ENCODE assay signal across 12 mouse cellular contexts in genomic region chr5:122985276-122985675, GRCm38 (mm10). TPM values are rescaled to one million over a fixed set of nuclear protein-coding genes. Genes with fewer than 3 reads are reported as not detected.
DNase-seq lines count a peak whose midpoint lies in the region; ATAC-seq and TF ChIP-seq lines count a peak whose summit lies in the region.
"Had no signal": no experiment of that assay in that cellular context is flagged by ENCODE, and none has a peak within 500 bp of the region (broad histone marks: within the 10 kb centered on the region; RNA-seq: fewer than 3 reads in every experiment).

No protein-coding gene starts in this region.

- no peak for ATAC-seq in lung, embryonic 14.5 days (ENCODE audit: insufficient read depth)
- no peak for ATAC-seq in forebrain, postnatal 0 days
- no peak for ATAC-seq in midbrain, embryonic 15.5 days (replicated peaks)

- H3K9me3 ChIP-seq in heart, embryonic 10.5 days = no peaks in the 10 kb centered on the region
- no peaks in the 10 kb centered on the region for H3K9me3 ChIP-seq in lung, embryonic 14.5 days (ENCODE audit: low read depth, low read length)
- no peaks in the 10 kb centered on the region for H3K9me3 ChIP-seq in forebrain, postnatal 0 days (ENCODE audit: low read length)
- H3K9me3 ChIP-seq in midbrain, embryonic 15.5 days = no peaks in the 10 kb centered on the region
- H3K9me3 ChIP-seq: liver, embryonic 15.5 days had no signal

- no peak overlapping the region for H3K9ac ChIP-seq in lung, embryonic 14.5 days
- 0 out of 2 replicates have a peak overlapping the region, but pooled peaks have one; percentile 18 for H3K9ac ChIP-seq in forebrain, postnatal 0 days
- 0 out of 2 replicates have a peak overlapping the region, but pooled peaks have one; percentile 22 for H3K9ac ChIP-seq in midbrain, embryonic 15.5 days
- H3K9ac ChIP-seq: liver, embryonic 15.5 days had no signal

- no peak overlapping the region for H3K4me3 ChIP-seq in heart, embryonic 10.5 days
- H3K4me3 ChIP-seq in lung, embryonic 14.5 days (ENCODE audit: low read depth, low read length) = no peak overlapping the region
- H3K4me3 ChIP-seq in lung, adult 2 months (replicated peaks; ENCODE audit: extremely low read depth, low read depth, low read length) = no peak overlapping the region
- no peak overlapping the region for H3K4me3 ChIP-seq in forebrain, postnatal 0 days (ENCODE audit: low read depth, low read length)
- no peak overlapping the region for H3K4me3 ChIP-seq in midbrain, embryonic 15.5 days
- H3K4me3 ChIP-seq: liver, embryonic 15.5 days had no signal

- H3K27me3 ChIP-seq in heart, embryonic 10.5 days (ENCODE audit: insufficient read depth, poor library complexity, severe bottlenecking) = no peaks in the 10 kb centered on the region
- H3K27me3 ChIP-seq in lung, embryonic 14.5 days (ENCODE audit: insufficient read depth, low read length) = no peaks in the 10 kb centered on the region
- H3K27me3 ChIP-seq in forebrain, postnatal 0 days (ENCODE audit: insufficient read depth, low read length) = no peaks in the 10 kb centered on the region
- H3K27me3 ChIP-seq in midbrain, embryonic 15.5 days (replicated peaks) = no peaks in the 10 kb centered on the region

- peak overlapping the region; percentile 99 for H3K27ac ChIP-seq in heart, embryonic 10.5 days
- no peak overlapping the region for H3K27ac ChIP-seq in lung, embryonic 14.5 days (ENCODE audit: low read depth)
- no peak overlapping the region for H3K27ac ChIP-seq in forebrain, postnatal 0 days (ENCODE audit: low read depth, low read length)
- peak overlapping the region; percentile 41; the same call in 1 of the 2 replicates for H3K27ac ChIP-seq in midbrain, embryonic 15.5 days
- H3K27ac ChIP-seq: liver, embryonic 15.5 days had no signal

- 66% methylated on average over 3 of the region's 3 CpGs for WGBS in heart, embryonic 10.5 days
- WGBS in lung, embryonic 14.5 days = 72% methylated on average over 3 of the region's 3 CpGs
- WGBS in lung, adult 2 months = 90% methylated on average over 3 of the region's 3 CpGs
- 54% methylated on average over 3 of the region's 3 CpGs for WGBS in forebrain, postnatal 0 days
- WGBS in midbrain, embryonic 15.5 days = 29% methylated on average over 3 of the region's 3 CpGs

- no peak for TF ChIP-seq CTCF in lung, embryonic 14.5 days (IDR thresholded peaks at IDR 0.05; ENCODE audit: low read depth)
- TF ChIP-seq CTCF in lung, adult 2 months (IDR thresholded peaks at IDR 0.05; ENCODE audit: insufficient read depth, low read length) = no peak
- TF ChIP-seq CTCF in forebrain, postnatal 0 days (IDR thresholded peaks at IDR 0.05; ENCODE audit: low read depth) = no peak

- H3K4me1 ChIP-seq in heart, embryonic 10.5 days = peaks cover 36% of the 10 kb centered on the region
- H3K4me1 ChIP-seq in lung, embryonic 14.5 days (ENCODE audit: insufficient read depth) = no peaks in the 10 kb centered on the region
- peaks cover 4% of the 10 kb centered on the region; the same call in 1 of the 2 replicates for H3K4me1 ChIP-seq in lung, adult 2 months (ENCODE audit: control insufficient read depth, insufficient read depth, low read length)
- H3K4me1 ChIP-seq in forebrain, postnatal 0 days (ENCODE audit: insufficient read depth) = peaks cover 18% of the 10 kb centered on the region
- peaks cover 44% of the 10 kb centered on the region for H3K4me1 ChIP-seq in midbrain, embryonic 15.5 days

- intact Hi-C loops in heart, postnatal 36 days (cut with DNase I) = no loop called here

- peaks cover 23% of the 10 kb centered on the region for H3K36me3 ChIP-seq in heart, embryonic 10.5 days
- no peaks in the 10 kb centered on the region; the same call in 1 of the 2 replicates for H3K36me3 ChIP-seq in lung, embryonic 14.5 days (ENCODE audit: insufficient read depth)
- H3K36me3 ChIP-seq in forebrain, postnatal 0 days (ENCODE audit: insufficient read depth) = no peaks in the 10 kb centered on the region
- no peaks in the 10 kb centered on the region for H3K36me3 ChIP-seq in midbrain, embryonic 15.5 days (replicated peaks)
- H3K36me3 ChIP-seq: liver, embryonic 15.5 days had no signal

- DNase-seq in heart, embryonic 10.5 days (ENCODE audit: low spot score) = no peak
- no peak for DNase-seq in heart, postnatal 36 days
- no peak for DNase-seq in lung, embryonic 14.5 days
- DNase-seq in lung, adult 2 months = no peak
- no peak for DNase-seq in forebrain, postnatal 0 days
- DNase-seq in urinary bladder, adult 2 months (ENCODE audit: low spot score) = no peak
- DNase-seq in adrenal gland, postnatal 10 days = no peak
- DNase-seq: heart, adult 11 months; kidney, adult 11 months; layer of hippocampus, postnatal 36 days had no signal

- TF ChIP-seq POLR2A in lung, adult 2 months (IDR thresholded peaks at IDR 0.05; ENCODE audit: borderline replicate concordance, extremely low read depth, low read depth, low read length) = no peak

- H3K4me2 ChIP-seq in lung, embryonic 14.5 days = peak overlapping the region; percentile 100; the same call in 1 of the 2 replicates
- peak overlapping the region; percentile 8; the same call in 1 of the 2 replicates for H3K4me2 ChIP-seq in forebrain, postnatal 0 days (ENCODE audit: low read depth)
- no peak overlapping the region for H3K4me2 ChIP-seq in midbrain, embryonic 15.5 days
- H3K4me2 ChIP-seq: liver, embryonic 15.5 days had no signal

RNA-seq across cellular contexts. Expression of gene Kdm2b, which starts 4.3 kb away (rescaled TPM):
- 35.5 and 47.1 TPM in 2 replicates for polyA plus RNA-seq in heart, embryonic 10.5 days (2016; fragmentation: Nextera tagmentation; extraction: Ambion mirVana)
- 10 to 100 TPM; 16.6 to 19.0 TPM for total RNA-seq in heart, postnatal 36 days (2021)
- 38.5 and 46.7 TPM in 2 replicates for polyA plus RNA-seq in lung, embryonic 14.5 days (2014; fragmentation: Nextera tagmentation; extraction: Ambion mirVana)
- 16.6 and 20.1 TPM in 2 replicates for polyA plus RNA-seq in lung, adult 2 months (2012; rRNA removed)
- total RNA-seq in forebrain, postnatal 0 days (2014; rRNA removed) = 127 and 158 TPM in 2 replicates
- polyA plus RNA-seq in forebrain, postnatal 0 days (2015; fragmentation: Nextera tagmentation; extraction: Ambion mirVana) = 84.6 and 91.7 TPM in 2 replicates
- polyA plus RNA-seq in midbrain, embryonic 15.5 days (2015; fragmentation: Nextera tagmentation; extraction: Ambion mirVana) = 115 and 123 TPM in 2 replicates
- 20.5 and 28.8 TPM in 2 replicates for polyA plus RNA-seq in urinary bladder, adult 2 months (2012; rRNA removed)
- 10 to 100 TPM; 22.8 to 27.6 TPM for total RNA-seq in adrenal gland, postnatal 10 days (2021)

RNA-seq across cellular contexts. Expression of gene Orai1, which starts 29.6 kb away (rescaled TPM):
- 13.4 and 14.4 TPM in 2 replicates for polyA plus RNA-seq in heart, embryonic 10.5 days (2016; fragmentation: Nextera tagmentation; extraction: Ambion mirVana)
- total RNA-seq in heart, postnatal 36 days (2021) = 10 to 100 TPM; 16.7 to 19.3 TPM
- polyA plus RNA-seq in lung, embryonic 14.5 days (2014; fragmentation: Nextera tagmentation; extraction: Ambion mirVana) = 16.8 and 18.2 TPM in 2 replicates
- polyA plus RNA-seq in lung, adult 2 months (2012; rRNA removed) = 113 and 137 TPM in 2 replicates
- total RNA-seq in forebrain, postnatal 0 days (2014; rRNA removed) = 13.8 and 19.4 TPM in 2 replicates
- 10.7 and 14.4 TPM in 2 replicates for polyA plus RNA-seq in forebrain, postnatal 0 days (2015; fragmentation: Nextera tagmentation; extraction: Ambion mirVana)
- 11.6 and 13.6 TPM in 2 replicates for polyA plus RNA-seq in midbrain, embryonic 15.5 days (2015; fragmentation: Nextera tagmentation; extraction: Ambion mirVana)
- 34.2 and 41.7 TPM in 2 replicates for polyA plus RNA-seq in urinary bladder, adult 2 months (2012; rRNA removed)
- 10 to 100 TPM; 13.2 to 14.6 TPM for total RNA-seq in adrenal gland, postnatal 10 days (2021)

Comparison
In these comparisons a context has a peak if more than half of its experiments do, and no peak if none do; other contexts are left out.
1. H3K27ac ChIP-seq: peak in heart, embryonic 10.5 days (single experiment) and midbrain, embryonic 15.5 days (single experiment); none in lung, embryonic 14.5 days (single experiment) and forebrain, postnatal 0 days (single experiment).